Mouse (Mus musculus) stomach, embryonic 16.5 days (tissue): ENCODE data around the gene Ascl1. TPM values are rescaled to one million over a fixed set of nuclear protein-coding genes. Genes with fewer than 3 reads are reported as not detected.

Experiments used
- ATAC-seq: fragments of 200-750 bp; cut with Nextera tagmentation; 2 replicates; pipeline ENCODE4 v1.8.0; 2017; ENCODE audit warnings: moderate number of reproducible peaks, moderate TSS enrichment; ENCODE audit not compliant: insufficient read depth, low FRiP score
- H3K27ac ChIP-seq: fragments of 300-500 bp; sonication (generic); 2 replicates; pipeline ENCODE4 v1.5.1; 2014; ENCODE audit warnings: low read length
- H3K27me3 ChIP-seq: fragments of 300-500 bp; sonication (generic); 2 replicates; pipeline ENCODE4 v1.6.1; 2014; ENCODE audit warnings: low read length, control low read depth, mixed read lengths; ENCODE audit not compliant: control insufficient read depth, insufficient read depth
- H3K36me3 ChIP-seq: fragments of 300-500 bp; sonication (generic); 2 replicates; pipeline ENCODE4 v1.6.1; 2014; ENCODE audit warnings: low read length; ENCODE audit not compliant: control insufficient read depth, insufficient read depth
- H3K4me1 ChIP-seq: fragments of 300-500 bp; sonication (generic); 2 replicates; pipeline ENCODE4 v1.6.1; 2014; ENCODE audit warnings: low read length, control low read depth, mixed read lengths; ENCODE audit not compliant: control insufficient read depth, insufficient read depth
- H3K4me2 ChIP-seq: fragments of 300-500 bp; sonication (generic); 2 replicates; pipeline ENCODE4 v1.6.1; 2014; ENCODE audit warnings: low read depth, low read length, mixed read lengths
- H3K4me3 ChIP-seq: fragments of 300-500 bp; sonication (generic); replicated peaks from 2 replicates; pipeline ENCODE4 v1.5.1; 2014; ENCODE audit warnings: mild to moderate bottlenecking, low read length
- H3K9ac ChIP-seq: fragments of 300-500 bp; sonication (generic); 2 replicates; pipeline ENCODE4 v1.6.1; 2014; ENCODE audit warnings: low read length
- H3K9me3 ChIP-seq: fragments of 300-500 bp; sonication (generic); replicated peaks from 2 replicates; pipeline ENCODE4 v1.6.1; 2016; ENCODE audit warnings: low read length, control low read depth; ENCODE audit not compliant: control insufficient read depth
- WGBS: fragments of 180-500 bp; shearing (Covaris S2); extraction: QIAGEN DNeasy Blood & Tissue Kit; methylation state at CpG from one replicate; pipeline ENCODE4 v1.1.7; 2014; 5-methylcytosine and 5-hydroxymethylcytosine counted together
- polyA plus RNA-seq: library from polyadenylated mRNA; unstranded; fragments of >200 nt; fragmentation: Nextera tagmentation; extraction: Ambion mirVana; gene quantifications from 2 replicates; pipeline ENCODE4 v1.2.1, GENCODE M21; 2015

Ascl1 gene
- polyA plus RNA-seq = 2.9 and 3.5 TPM in 2 replicates

DNA sequence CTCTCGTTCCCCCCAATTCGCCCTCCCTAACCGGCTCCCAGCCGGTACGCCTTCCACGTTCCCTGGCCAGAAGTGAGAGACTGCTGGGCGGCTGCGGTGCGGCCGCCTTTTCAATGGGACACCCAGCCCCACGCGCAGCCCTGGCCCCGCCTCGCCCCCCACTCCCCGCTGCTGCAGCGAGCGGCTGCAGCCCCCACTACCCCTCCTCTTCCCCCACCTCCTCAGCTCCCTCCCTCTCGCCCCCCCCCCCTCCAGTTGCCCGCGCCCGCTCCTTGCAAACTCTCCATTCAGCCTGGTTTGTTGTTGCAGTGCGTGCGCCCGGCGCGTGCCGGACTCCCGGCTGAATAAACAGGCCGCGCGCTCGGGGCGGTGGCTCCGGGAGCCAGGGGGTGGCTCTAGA lies at the start of gene Ascl1:
TSS of gene Ascl1 (minus strand) at position 85 of the 400 bp plus-strand sequence.
- Histone ChIP-seq H3K36me3 (no peaks in the 10 kb centered on the region; the same call in 1 of the 2 replicates), H3K27me3 (peaks cover 84% of the 10 kb centered on the region), H3K27ac (no peak within 1 kb of the TSS; the same call in 1 of the 2 replicates), H3K4me1 (peaks cover 7% of the 10 kb centered on the region; the same call in 1 of the 2 replicates), H3K4me2 (peak within 1 kb of the TSS; percentile 98), H3K4me3 (peak within 1 kb of the TSS; percentile 60), H3K9ac (peak within 1 kb of the TSS; percentile 58), H3K9me3 (peaks cover 7% of the 10 kb centered on the region; the same call in 1 of the 2 replicates)
- 1% methylated on average over 33 of the region's 34 CpGs for WGBS
- peak; percentile 45; the same call in 1 of the 2 replicates for ATAC-seq

DNA sequence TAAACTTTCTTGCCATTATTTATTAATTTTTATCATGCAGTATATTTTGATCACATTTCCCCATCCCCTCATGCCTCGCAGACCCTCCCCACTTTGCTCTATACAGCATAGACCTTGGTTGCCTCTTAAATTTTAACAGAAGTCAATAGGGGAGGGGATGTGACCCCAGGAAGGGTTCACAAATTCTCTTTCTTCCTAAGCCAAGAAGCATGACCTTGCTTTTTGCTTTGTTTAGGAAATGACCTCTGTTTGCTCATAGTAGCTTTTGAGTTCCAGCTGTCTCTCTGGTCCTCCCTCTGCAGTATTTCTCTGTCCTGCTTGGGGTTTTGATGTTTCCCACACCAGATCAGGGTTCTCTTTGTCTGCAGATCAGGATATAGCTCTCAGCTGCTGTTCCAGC lies 40.7 kb upstream of the Ascl1 start:
- Histone ChIP-seq H3K36me3 (no peaks in the 10 kb centered on the region), H3K9ac (no peak overlapping the region), H3K27ac (no peak overlapping the region), H3K27me3 (no peaks in the 10 kb centered on the region), H3K4me1 (no peaks in the 10 kb centered on the region), H3K9me3 (no peaks in the 10 kb centered on the region), H3K4me3 (no peak overlapping the region), H3K4me2 (no peak overlapping the region)
- 60% methylated on average over 1 of the region's 1 CpGs for WGBS
- ATAC-seq = no peak

DNA sequence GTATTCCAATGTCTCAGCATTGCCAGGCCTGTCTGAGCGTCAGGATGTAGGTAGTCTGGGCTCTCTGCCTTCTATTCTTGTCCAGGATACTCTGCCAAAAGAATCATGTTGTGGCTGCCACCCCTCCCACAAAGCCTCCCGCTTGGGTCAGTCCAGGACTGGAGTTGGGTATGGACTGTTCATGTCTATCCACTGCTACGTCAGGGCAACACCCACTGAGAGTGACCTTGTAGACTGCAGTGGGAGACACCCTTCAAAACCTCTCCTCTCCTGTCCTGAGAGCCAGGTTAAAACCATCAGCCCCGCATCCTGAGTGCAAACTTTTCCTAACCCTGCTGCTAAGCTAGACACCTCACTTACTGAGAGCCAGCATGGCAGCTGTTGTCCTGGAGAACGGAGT lies 28.2 kb upstream of the Ascl1 start, which contains the start of gene Pah:
TSS of gene Pah (plus strand) at position 150 of the 400 bp plus-strand sequence.
- no peaks in the 10 kb centered on the region for H3K9me3 ChIP-seq
- H3K4me2 ChIP-seq = no peak within 1 kb of the TSS
- no peaks in the 10 kb centered on the region for H3K4me1 ChIP-seq
- no peak for ATAC-seq
- H3K9ac ChIP-seq = no peak within 1 kb of the TSS
- H3K36me3 ChIP-seq = no peaks in the 10 kb centered on the region
- no peak within 1 kb of the TSS for H3K27ac ChIP-seq
- no peaks in the 10 kb centered on the region for H3K27me3 ChIP-seq
- WGBS = 75% methylated on average over 5 of the region's 5 CpGs
- H3K4me3 ChIP-seq = no peak within 1 kb of the TSS

DNA sequence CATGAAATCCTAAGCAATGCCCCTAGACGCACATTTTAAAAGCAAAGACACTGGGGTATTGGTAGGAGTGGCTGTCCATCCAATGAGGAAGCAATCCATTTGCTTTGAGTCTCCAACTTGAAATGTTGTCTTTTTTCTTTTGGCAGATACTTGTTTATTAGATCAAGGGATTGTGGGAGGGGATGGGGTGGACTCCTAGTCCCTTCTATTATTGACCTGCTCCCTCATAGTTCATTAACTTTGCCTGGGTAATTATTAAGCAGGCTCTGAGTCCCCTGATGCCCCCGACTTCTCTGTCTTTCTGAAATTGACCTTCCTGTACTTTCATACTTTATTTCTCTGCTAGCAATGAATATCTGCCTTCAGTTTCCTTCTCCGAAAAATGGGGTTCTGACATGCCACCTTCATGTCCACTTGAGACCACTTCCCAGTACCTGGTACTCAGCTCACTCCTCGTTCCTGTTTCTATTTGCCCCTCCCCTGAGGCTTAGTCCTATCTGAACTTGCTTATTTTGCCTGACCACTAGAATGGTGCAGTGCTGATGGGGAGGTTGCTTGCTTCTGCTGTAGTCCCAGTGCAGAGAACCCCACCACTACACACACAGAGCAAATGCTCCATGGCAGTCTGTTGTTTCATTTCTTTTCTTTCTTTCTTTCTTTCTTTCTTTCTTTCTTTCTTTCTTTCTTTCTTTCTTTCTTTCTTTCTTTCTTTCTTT lies 27.1 kb upstream of the Ascl1 start:
- H3K9ac ChIP-seq = no peak overlapping the region
- H3K4me2 ChIP-seq = no peak overlapping the region
- no peak overlapping the region for H3K27ac ChIP-seq
- H3K4me3 ChIP-seq = no peak overlapping the region
- no peaks in the 10 kb centered on the region for H3K4me1 ChIP-seq
- no peaks in the 10 kb centered on the region for H3K36me3 ChIP-seq
- 58% methylated on average over 4 of the region's 4 CpGs for WGBS
- no peaks in the 10 kb centered on the region for H3K27me3 ChIP-seq
- no peaks in the 10 kb centered on the region for H3K9me3 ChIP-seq
- no peak for ATAC-seq

DNA sequence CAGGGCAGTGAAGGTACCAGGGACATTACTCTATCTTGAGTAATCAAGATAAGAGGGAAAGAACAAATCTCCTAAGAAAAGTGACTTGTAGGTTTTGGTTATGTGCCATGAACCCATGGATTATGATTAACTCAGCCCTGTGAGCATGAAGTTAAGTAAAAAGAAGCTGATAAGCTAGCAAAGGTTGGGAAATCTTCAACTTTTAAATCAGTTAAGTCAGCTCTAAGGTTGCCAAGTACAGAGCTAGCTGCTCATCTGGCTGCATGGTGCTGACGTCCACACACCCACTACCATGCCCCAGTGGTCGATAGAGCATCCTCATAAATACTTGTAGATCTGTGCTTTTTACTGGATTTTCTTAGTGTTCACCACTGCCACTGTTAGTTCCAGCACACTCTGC lies 25.1 kb upstream of the Ascl1 start:
- H3K27me3 ChIP-seq = no peaks in the 10 kb centered on the region
- no peak overlapping the region for H3K4me3 ChIP-seq
- H3K36me3 ChIP-seq = no peaks in the 10 kb centered on the region
- no peaks in the 10 kb centered on the region for H3K9me3 ChIP-seq
- 69% methylated on average over 2 of the region's 2 CpGs for WGBS
- no peak for ATAC-seq
- H3K9ac ChIP-seq = no peak overlapping the region
- H3K4me2 ChIP-seq = no peak overlapping the region
- H3K4me1 ChIP-seq = no peaks in the 10 kb centered on the region
- no peak overlapping the region for H3K27ac ChIP-seq

DNA sequence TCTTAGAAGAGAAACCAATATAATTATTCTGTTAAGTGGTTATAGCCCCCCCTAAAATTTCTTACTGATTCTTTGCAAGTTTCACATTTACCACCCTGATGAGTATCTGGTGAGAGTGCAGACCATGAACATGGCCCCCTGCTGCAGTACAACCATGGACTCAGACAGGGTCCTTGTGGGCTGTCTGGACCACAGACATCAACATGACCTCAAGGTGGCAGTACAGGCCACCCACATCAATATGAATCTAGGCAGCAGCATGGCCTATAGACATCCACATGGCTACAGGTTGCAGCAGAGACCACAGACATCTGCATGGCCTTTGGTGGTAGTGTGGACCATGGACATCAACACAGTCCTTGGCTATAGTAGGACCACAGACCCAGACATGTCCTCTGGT lies 19.6 kb upstream of the Ascl1 start:
- Histone ChIP-seq H3K36me3 (no peaks in the 10 kb centered on the region), H3K27me3 (no peaks in the 10 kb centered on the region), H3K4me2 (no peak overlapping the region), H3K27ac (no peak overlapping the region), H3K4me1 (no peaks in the 10 kb centered on the region), H3K9ac (no peak overlapping the region), H3K9me3 (no peaks in the 10 kb centered on the region), H3K4me3 (no peak overlapping the region)
- ATAC-seq = no peak

DNA sequence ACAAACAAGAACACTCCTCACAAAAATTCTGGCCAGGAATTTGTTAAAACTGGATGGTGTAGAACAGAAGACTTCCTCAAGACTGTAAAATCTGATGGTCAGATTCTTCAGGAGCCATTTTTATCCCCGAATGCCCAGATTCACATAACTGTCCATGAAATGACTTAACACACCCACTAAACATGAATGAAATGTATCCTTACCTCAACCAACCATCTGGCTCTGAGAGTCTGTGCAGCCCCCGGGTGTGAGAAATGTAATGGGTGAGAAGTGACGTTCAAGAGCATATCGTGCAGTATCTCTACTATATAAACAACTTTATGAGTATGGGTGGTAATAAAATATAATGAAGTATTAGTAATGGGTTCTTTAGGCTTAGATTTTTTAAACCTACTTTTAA lies 15.1 kb upstream of the Ascl1 start:
- H3K27me3 ChIP-seq = peaks cover 3% of the 10 kb centered on the region
- 81% methylated on average over 4 of the region's 4 CpGs for WGBS
- no peak overlapping the region for H3K27ac ChIP-seq
- no peaks in the 10 kb centered on the region for H3K36me3 ChIP-seq
- no peaks in the 10 kb centered on the region for H3K4me1 ChIP-seq
- no peaks in the 10 kb centered on the region for H3K9me3 ChIP-seq
- H3K9ac ChIP-seq = no peak overlapping the region
- H3K4me2 ChIP-seq = no peak overlapping the region
- ATAC-seq = no peak
- no peak overlapping the region for H3K4me3 ChIP-seq

DNA sequence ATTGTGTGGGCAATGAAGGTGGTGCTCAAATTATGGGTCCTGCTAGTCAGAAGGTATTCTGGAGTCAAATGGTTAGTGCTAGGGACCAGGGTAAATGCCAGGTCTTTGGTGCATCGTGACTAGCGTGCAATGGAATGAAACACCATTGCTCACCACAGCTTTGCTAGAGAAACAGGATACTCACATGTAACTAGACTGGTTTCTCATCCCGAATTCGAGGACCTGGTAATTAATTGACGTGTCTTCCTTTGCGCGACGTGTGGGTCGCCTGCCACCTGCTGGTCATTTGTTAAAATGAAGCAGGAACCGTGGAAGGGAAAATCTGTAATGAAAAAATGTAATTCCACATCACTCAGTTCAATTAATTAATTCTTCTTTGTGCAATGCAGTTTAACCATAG lies 10.5 kb upstream of the Ascl1 start:
- no peak overlapping the region for H3K4me2 ChIP-seq
- no peaks in the 10 kb centered on the region for H3K4me1 ChIP-seq
- H3K9ac ChIP-seq = no peak overlapping the region
- no peaks in the 10 kb centered on the region for H3K36me3 ChIP-seq
- ATAC-seq = no peak
- H3K4me3 ChIP-seq = no peak overlapping the region
- 3% methylated on average over 10 of the region's 10 CpGs for WGBS
- peaks cover 45% of the 10 kb centered on the region for H3K27me3 ChIP-seq
- H3K9me3 ChIP-seq = no peaks in the 10 kb centered on the region
- H3K27ac ChIP-seq = no peak overlapping the region

DNA sequence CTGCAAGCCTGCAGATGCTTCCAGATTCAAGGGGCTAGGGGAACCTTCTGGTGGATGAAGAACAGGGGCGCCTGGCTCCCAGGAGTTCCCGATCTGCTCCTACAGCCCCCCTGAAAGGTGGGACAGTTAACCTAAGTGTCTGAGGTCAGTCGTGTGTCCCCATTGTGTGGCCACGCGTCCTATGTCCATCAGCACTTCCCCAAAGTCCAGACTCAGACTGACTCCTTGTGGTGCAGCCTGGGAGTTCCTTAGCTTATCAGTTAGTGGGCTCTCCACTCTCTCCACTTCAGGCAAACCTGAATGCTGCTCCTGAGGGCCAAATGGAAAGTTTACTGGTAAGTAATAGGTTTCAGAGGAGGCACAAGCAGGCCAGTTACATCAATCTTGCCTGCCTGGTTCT lies 8.8 kb upstream of the Ascl1 start:
- Histone ChIP-seq H3K4me2 (no peak overlapping the region), H3K36me3 (no peaks in the 10 kb centered on the region), H3K4me3 (no peak overlapping the region), H3K27me3 (peaks cover 56% of the 10 kb centered on the region), H3K27ac (no peak overlapping the region), H3K9ac (no peak overlapping the region), H3K9me3 (peaks cover 4% of the 10 kb centered on the region; the same call in 1 of the 2 replicates), H3K4me1 (no peaks in the 10 kb centered on the region)
- no peak for ATAC-seq
- WGBS = 25% methylated on average over 5 of the region's 5 CpGs
